ENCODE assay signal across 8 mouse cellular contexts in the genomic region with DNA sequence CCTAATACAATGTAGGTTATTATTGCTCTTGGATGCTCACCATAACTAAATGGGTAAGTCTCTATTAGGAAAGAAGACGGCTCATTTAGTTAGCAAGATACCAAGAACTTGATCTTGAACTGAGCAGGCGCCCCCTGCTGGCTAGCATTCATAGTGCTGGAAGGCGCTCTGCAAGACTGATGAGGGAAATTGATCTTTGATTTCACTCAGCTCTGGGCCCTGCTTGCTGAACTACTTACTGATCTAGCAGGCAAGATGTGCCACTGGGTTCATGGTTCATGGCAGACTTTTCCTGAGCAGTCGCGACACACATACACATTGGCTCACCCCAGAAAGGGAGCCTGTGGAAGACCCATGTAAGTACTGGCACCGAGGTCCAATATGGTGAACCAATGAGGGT. TPM values are rescaled to one million over a fixed set of nuclear protein-coding genes. Genes with fewer than 3 reads are reported as not detected.
DNase-seq lines count a peak whose midpoint lies in the region; ATAC-seq and TF ChIP-seq lines count a peak whose summit lies in the region.

No protein-coding gene starts in this region.

- H3K4me3 ChIP-seq in forebrain, embryonic 11.5 days (ENCODE audit: low read depth, low read length): no peak overlapping the region
- no peak overlapping the region for H3K4me3 ChIP-seq in forebrain, embryonic 16.5 days (replicated peaks; ENCODE audit: low read length)
- no peak overlapping the region for H3K4me3 ChIP-seq in cortical plate, adult 2 months (ENCODE audit: insufficient read depth, low read length)
- H3K4me3 ChIP-seq in heart, embryonic 15.5 days: no peak overlapping the region
- H3K4me3 ChIP-seq in testis, adult 2 months (ENCODE audit: control insufficient read depth, low read depth, low read length): no peak overlapping the region

- H3K4me2 ChIP-seq in forebrain, embryonic 11.5 days (ENCODE audit: low read depth, low read length, severe bottlenecking): no peak overlapping the region
- H3K4me2 ChIP-seq in forebrain, embryonic 16.5 days (ENCODE audit: low read length): no peak overlapping the region
- peak overlapping the region; percentile 45; the same call in 1 of the 2 replicates for H3K4me2 ChIP-seq in heart, embryonic 15.5 days

- H3K4me1 ChIP-seq in forebrain, embryonic 11.5 days (replicated peaks; ENCODE audit: control insufficient read depth, insufficient read depth, low read length): 0 out of 2 replicates have a peak, but pooled peaks cover under 1% of the 10 kb centered on the region
- H3K4me1 ChIP-seq in forebrain, embryonic 16.5 days (replicated peaks; ENCODE audit: control insufficient read depth, insufficient read depth, low read length): peaks cover 1% of the 10 kb centered on the region
- no peaks in the 10 kb centered on the region; the same call in 1 of the 2 replicates for H3K4me1 ChIP-seq in cortical plate, adult 2 months (ENCODE audit: control insufficient read depth, insufficient read depth, low read length)
- peaks cover 3% of the 10 kb centered on the region; the same call in 1 of the 2 replicates for H3K4me1 ChIP-seq in heart, embryonic 15.5 days (replicated peaks)
- H3K4me1 ChIP-seq in testis, adult 2 months (ENCODE audit: control insufficient read depth, insufficient read depth, low read length): peaks cover 3% of the 10 kb centered on the region; the same call in 1 of the 2 replicates

- H3K27me3 ChIP-seq in forebrain, embryonic 11.5 days (ENCODE audit: control insufficient read depth, insufficient read depth, low read length): no peaks in the 10 kb centered on the region
- no peaks in the 10 kb centered on the region for H3K27me3 ChIP-seq in forebrain, embryonic 16.5 days (replicated peaks; ENCODE audit: control insufficient read depth, insufficient read depth, low read length)
- no peaks in the 10 kb centered on the region for H3K27me3 ChIP-seq in heart, embryonic 15.5 days
- H3K27me3 ChIP-seq in testis, adult 2 months (ENCODE audit: control insufficient read depth, insufficient read depth, low read length): no peaks in the 10 kb centered on the region

- no peak overlapping the region for H3K27ac ChIP-seq in forebrain, embryonic 11.5 days (ENCODE audit: low read depth, low read length)
- H3K27ac ChIP-seq in forebrain, embryonic 16.5 days (ENCODE audit: low read length): no peak overlapping the region
- H3K27ac ChIP-seq in cortical plate, adult 2 months (ENCODE audit: insufficient read depth, low read length): no peak overlapping the region
- H3K27ac ChIP-seq in heart, embryonic 15.5 days: no peak overlapping the region
- no peak overlapping the region for H3K27ac ChIP-seq in testis, adult 2 months (ENCODE audit: control insufficient read depth, insufficient read depth, low read depth, low read length)

- TF ChIP-seq POLR2A in cortical plate, adult 2 months (IDR thresholded peaks at IDR 0.05; ENCODE audit: extremely low read depth, insufficient read depth, low read length): no peak
- TF ChIP-seq POLR2A in testis, adult 2 months (IDR thresholded peaks at IDR 0.05; ENCODE audit: control insufficient read depth, low read depth, low read length): no peak

- ATAC-seq in forebrain, embryonic 11.5 days (replicated peaks; ENCODE audit: low FRiP score): no peak
- no peak for ATAC-seq in forebrain, embryonic 16.5 days
- no peak for ATAC-seq in heart, embryonic 15.5 days (replicated peaks; ENCODE audit: insufficient number of reproducible peaks, insufficient read depth, low FRiP score, low read depth)

- no peak overlapping the region for H3K9ac ChIP-seq in forebrain, embryonic 11.5 days (ENCODE audit: low read length)
- H3K9ac ChIP-seq in forebrain, embryonic 16.5 days (replicated peaks; ENCODE audit: low read depth, low read length): no peak overlapping the region
- H3K9ac ChIP-seq in heart, embryonic 15.5 days: no peak overlapping the region

- WGBS in forebrain, embryonic 11.5 days: 34% methylated on average over 6 of the region's 6 CpGs
- 34% methylated on average over 6 of the region's 6 CpGs for WGBS in forebrain, embryonic 16.5 days
- WGBS in heart, embryonic 15.5 days: 33% methylated on average over 6 of the region's 6 CpGs

- no peaks in the 10 kb centered on the region for H3K9me3 ChIP-seq in forebrain, embryonic 11.5 days (ENCODE audit: control insufficient read depth, low read length)
- H3K9me3 ChIP-seq in forebrain, embryonic 16.5 days (ENCODE audit: control insufficient read depth, low read length): no peaks in the 10 kb centered on the region
- H3K9me3 ChIP-seq in heart, embryonic 15.5 days (replicated peaks): no peaks in the 10 kb centered on the region

- H3K36me3 ChIP-seq in forebrain, embryonic 11.5 days (ENCODE audit: control insufficient read depth, insufficient read depth, low read length): no peaks in the 10 kb centered on the region
- no peaks in the 10 kb centered on the region for H3K36me3 ChIP-seq in forebrain, embryonic 16.5 days (ENCODE audit: control insufficient read depth, insufficient read depth)
- no peaks in the 10 kb centered on the region for H3K36me3 ChIP-seq in heart, embryonic 15.5 days
- no peaks in the 10 kb centered on the region for H3K36me3 ChIP-seq in testis, adult 2 months (ENCODE audit: control insufficient read depth, insufficient read depth, low read length)

- peak; percentile 89 for DNase-seq in forebrain, embryonic 11.5 days (ENCODE audit: low spot score)
- DNase-seq in ZHBTc4 (ENCODE audit: low read depth, low spot score): peak; percentile 93
- peak; percentile 27 to 71 for DNase-seq in left cerebral cortex, adult 8-10 months (ENCODE audit: low spot score in 2 of 2)
- DNase-seq in natural killer cell, adult 2 months (ENCODE audit: low spot score in 2 of 2): peak; percentile 81

- TF ChIP-seq CTCF in cortical plate, adult 2 months (IDR thresholded peaks at IDR 0.05; ENCODE audit: extremely low read depth, insufficient read depth, low read length): peak; percentile 79
- TF ChIP-seq CTCF in testis, adult 2 months (IDR thresholded peaks at IDR 0.05; ENCODE audit: control insufficient read depth, insufficient read depth, insufficient replicate concordance, low read depth, low read length): peak; percentile 80; the same call in 1 of the 2 replicates

RNA-seq across cellular contexts. Expression of a gene that starts 4.2 kb away (rescaled TPM):
- 76.9 and 77.1 TPM in 2 replicates for polyA plus RNA-seq in forebrain, embryonic 11.5 days (2014; fragmentation: Nextera tagmentation; extraction: Ambion mirVana)
- 57.0 and 62.4 TPM in 2 replicates for polyA plus RNA-seq in forebrain, embryonic 16.5 days (2015; fragmentation: Nextera tagmentation; extraction: Ambion mirVana)
- 73.4 and 78.5 TPM in 2 replicates for polyA plus RNA-seq in cortical plate, adult 2 months (2012; rRNA removed)
- 65.0 and 77.4 TPM in 2 replicates for polyA plus RNA-seq in heart, embryonic 15.5 days (2015; fragmentation: Nextera tagmentation; extraction: Ambion mirVana)
- 10 to 100 TPM; 81.3 to 84.8 (median 82.9) TPM for total RNA-seq in left cerebral cortex, adult 8-10 months (2022)
- 19.8 and 24.3 TPM in 2 replicates for polyA plus RNA-seq in testis, adult 2 months (2012; rRNA removed)

RNA-seq across cellular contexts. Expression of a gene that starts 21.7 kb away (rescaled TPM):
- polyA plus RNA-seq in forebrain, embryonic 11.5 days (2014; fragmentation: Nextera tagmentation; extraction: Ambion mirVana): not detected in 2 replicates
- polyA plus RNA-seq in forebrain, embryonic 16.5 days (2015; fragmentation: Nextera tagmentation; extraction: Ambion mirVana): 0.40 and 0.87 TPM in 2 replicates
- 0.17 and 0.34 TPM in 2 replicates for polyA plus RNA-seq in cortical plate, adult 2 months (2012; rRNA removed)
- 0.10 TPM in 1 of 2 replicates, not detected in the other for polyA plus RNA-seq in heart, embryonic 15.5 days (2015; fragmentation: Nextera tagmentation; extraction: Ambion mirVana)
- total RNA-seq in left cerebral cortex, adult 8-10 months (2022): under 1 TPM in 1 of 4 experiments, not detected in 3; 0.26 TPM
- polyA plus RNA-seq in testis, adult 2 months (2012; rRNA removed): 0.16 and 0.18 TPM in 2 replicates

RNA-seq across cellular contexts. Expression of a gene that starts 36.0 kb away (rescaled TPM):
- polyA plus RNA-seq in forebrain, embryonic 11.5 days (2014; fragmentation: Nextera tagmentation; extraction: Ambion mirVana): 41.1 and 46.0 TPM in 2 replicates
- polyA plus RNA-seq in forebrain, embryonic 16.5 days (2015; fragmentation: Nextera tagmentation; extraction: Ambion mirVana): 32.7 and 36.9 TPM in 2 replicates
- 44.7 and 48.8 TPM in 2 replicates for polyA plus RNA-seq in cortical plate, adult 2 months (2012; rRNA removed)
- 8.5 and 11.5 TPM in 2 replicates for polyA plus RNA-seq in heart, embryonic 15.5 days (2015; fragmentation: Nextera tagmentation; extraction: Ambion mirVana)
- total RNA-seq in left cerebral cortex, adult 8-10 months (2022): 10 to 100 TPM; 52.8 to 60.3 (median 57.5) TPM
- 193 and 198 TPM in 2 replicates for polyA plus RNA-seq in testis, adult 2 months (2012; rRNA removed)
